Mouse (Mus musculus) intestine, embryonic 16.5 days (tissue): ENCODE measurements around the gene Raet1e. TPM values are rescaled to one million over a fixed set of nuclear protein-coding genes. Genes with fewer than 3 reads are reported as not detected.
"Not testable (repeated sequence)": the region's sequence is repeated elsewhere in the genome, so short reads cannot be mapped to it uniquely, and the experiment has no call there.

ENCODE experiments used
- ATAC-seq: fragments of 200-750 bp; cut with Nextera tagmentation; 2 replicates; pipeline ENCODE4 v1.8.0; 2017; ENCODE audit warnings: moderate TSS enrichment, moderate library complexity
- H3K27ac ChIP-seq: fragments of 300-500 bp; sonication (generic); 2 replicates; pipeline ENCODE4 v1.5.1; 2014; ENCODE audit warnings: mild to moderate bottlenecking, low read length
- H3K27me3 ChIP-seq: fragments of 300-500 bp; sonication (generic); replicated peaks from 2 replicates; pipeline ENCODE4 v1.6.1; 2014; ENCODE audit warnings: low read length, control low read depth, mixed read lengths; ENCODE audit not compliant: control insufficient read depth, insufficient read depth
- H3K36me3 ChIP-seq: fragments of 300-500 bp; sonication (generic); 2 replicates; pipeline ENCODE4 v1.6.1; 2014; ENCODE audit warnings: low read length, control low read depth; ENCODE audit not compliant: control insufficient read depth, insufficient read depth
- H3K4me1 ChIP-seq: fragments of 300-500 bp; sonication (generic); 2 replicates; pipeline ENCODE4 v1.6.1; 2014; ENCODE audit warnings: low read length, control low read depth, mixed read lengths; ENCODE audit not compliant: control insufficient read depth, insufficient read depth
- H3K4me2 ChIP-seq: fragments of 300-500 bp; sonication (generic); 2 replicates; pipeline ENCODE4 v1.6.1; 2014; ENCODE audit warnings: low read depth, low read length, control low read depth
- H3K4me3 ChIP-seq: fragments of 300-500 bp; sonication (generic); 2 replicates; pipeline ENCODE4 v1.5.1; 2014; ENCODE audit warnings: mild to moderate bottlenecking, low read length
- H3K9ac ChIP-seq: fragments of 300-500 bp; sonication (generic); 2 replicates; pipeline ENCODE4 v1.6.1; 2014; ENCODE audit warnings: low read depth, low read length
- H3K9me3 ChIP-seq: fragments of 300-500 bp; sonication (generic); 2 replicates; pipeline ENCODE4 v1.6.1; 2016; ENCODE audit warnings: low read length, control low read depth; ENCODE audit not compliant: control insufficient read depth
- WGBS: fragments of 180-500 bp; shearing (Covaris S2); extraction: QIAGEN DNeasy Blood & Tissue Kit; methylation state at CpG from one replicate; pipeline ENCODE4 v1.1.7; 2014; 5-methylcytosine and 5-hydroxymethylcytosine counted together
- polyA plus RNA-seq: library from polyadenylated mRNA; unstranded; fragments of >200 nt; fragmentation: Nextera tagmentation; extraction: Ambion mirVana; gene quantifications from 2 replicates; pipeline ENCODE4 v1.2.1, GENCODE M21; 2015

Raet1e gene
- polyA plus RNA-seq, 1 experiment from 2014 or later: 4.1 TPM

GRCm38 (mm10) chr10:22345721-22346120, 187.4 kb downstream of the Raet1e start:
- H3K4me3 ChIP-seq, H3K27me3 ChIP-seq, H3K4me1 ChIP-seq, H3K9ac ChIP-seq, H3K27ac ChIP-seq, H3K9me3 ChIP-seq, ATAC-seq, H3K36me3 ChIP-seq, H3K4me2 ChIP-seq: not testable (repeated sequence)
- WGBS: 76% methylated on average over 4 of the region's 4 CpGs

GRCm38 (mm10) chr10:22353548-22354195, 195.3 kb downstream of the Raet1e start:
- H3K9me3 ChIP-seq, H3K4me2 ChIP-seq, ATAC-seq, H3K9ac ChIP-seq, H3K4me1 ChIP-seq, H3K4me3 ChIP-seq, H3K27ac ChIP-seq, H3K27me3 ChIP-seq, H3K36me3 ChIP-seq: not testable (repeated sequence)
- WGBS: 84% methylated on average over 6 of the region's 6 CpGs

- H3K27me3 ChIP-seq, H3K4me1 ChIP-seq, H3K4me2 ChIP-seq, H3K36me3 ChIP-seq, H3K27ac ChIP-seq, H3K9ac ChIP-seq, ATAC-seq, H3K9me3 ChIP-seq, H3K4me3 ChIP-seq: not testable (repeated sequence)
- 81% methylated on average over 2 of the region's 2 CpGs for WGBS
Measured at GRCm38 (mm10) chr10:22354196-22354574, 195.8 kb downstream of the Raet1e start.

- H3K9me3 ChIP-seq, ATAC-seq, H3K36me3 ChIP-seq, H3K4me1 ChIP-seq, H3K9ac ChIP-seq, H3K27me3 ChIP-seq, H3K4me2 ChIP-seq, H3K4me3 ChIP-seq, H3K27ac ChIP-seq: not testable (repeated sequence)
- WGBS: 67% methylated on average over 1 of the region's 1 CpGs
Measured at GRCm38 (mm10) chr10:22357373-22357772, 199.0 kb downstream of the Raet1e start.

- not testable (repeated sequence) for H3K4me3 ChIP-seq, ATAC-seq, H3K9me3 ChIP-seq, H3K27ac ChIP-seq, H3K4me1 ChIP-seq, H3K9ac ChIP-seq, H3K36me3 ChIP-seq, H3K27me3 ChIP-seq
- H3K4me2 ChIP-seq: peak within 1 kb of the TSS; percentile 42; the same call in 1 of the 2 replicates
- 75% methylated on average over 3 of the region's 3 CpGs for WGBS
Measured at GRCm38 (mm10) chr10:22360252-22360651, 201.9 kb downstream of the Raet1e start, which contains the start of gene Raet1d. Raet1d (plus strand) TSS chr10:22360552.

GRCm38 (mm10) chr10:22360957-22361356, 202.6 kb downstream of the Raet1e start:
- H3K9me3 ChIP-seq, H3K36me3 ChIP-seq, H3K27ac ChIP-seq, H3K4me3 ChIP-seq, H3K27me3 ChIP-seq, H3K9ac ChIP-seq, ATAC-seq, H3K4me2 ChIP-seq, H3K4me1 ChIP-seq: not testable (repeated sequence)
- WGBS: 30% methylated on average over 2 of the region's 2 CpGs

- ATAC-seq: peak; percentile 92
- Histone ChIP-seq H3K4me2 (peak overlapping the region; percentile 42), H3K4me3 (0 out of 2 replicates have a peak overlapping the region, but pooled peaks have one; percentile 19)
- H3K36me3 ChIP-seq, H3K9me3 ChIP-seq, H3K4me1 ChIP-seq, H3K27me3 ChIP-seq, H3K27ac ChIP-seq, H3K9ac ChIP-seq: not testable (repeated sequence)
- 0% methylated on average over 8 of the region's 15 CpGs for WGBS
Measured at GRCm38 (mm10) chr10:22361415-22362352, 203.3 kb downstream of the Raet1e start.

GRCm38 (mm10) chr10:22362466-22362865, 204.1 kb downstream of the Raet1e start:
- not testable (repeated sequence) for H3K4me1 ChIP-seq, H3K27me3 ChIP-seq, H3K4me2 ChIP-seq, H3K4me3 ChIP-seq, ATAC-seq, H3K36me3 ChIP-seq, H3K9me3 ChIP-seq, H3K9ac ChIP-seq, H3K27ac ChIP-seq
- WGBS: 81% methylated on average over 2 of the region's 2 CpGs

- ATAC-seq, H3K27me3 ChIP-seq, H3K4me3 ChIP-seq, H3K9ac ChIP-seq, H3K4me1 ChIP-seq, H3K27ac ChIP-seq, H3K9me3 ChIP-seq, H3K4me2 ChIP-seq, H3K36me3 ChIP-seq: not testable (repeated sequence)
- WGBS: 83% methylated on average over 2 of the region's 2 CpGs
Measured at GRCm38 (mm10) chr10:22364915-22365314, 206.5 kb downstream of the Raet1e start.
